Mouse (Mus musculus) embryonic facial prominence, embryonic 13.5 days (tissue): ENCODE measurements at regions not wholly inside any gene's neighbourhood (a gene's known extent, or its start where the extent isn't known, plus 50 kb on each side); places are given as distances from the start of the nearest gene placed in this dataset.

Source experiments
- ATAC-seq: fragments of 200-750 bp; cut with Nextera tagmentation; 2 replicates; pipeline ENCODE4 v1.8.0; 2017; ENCODE audit warnings: low read depth; ENCODE audit not compliant: insufficient number of reproducible peaks, insufficient read depth, low FRiP score, low TSS enrichment
- H3K27ac ChIP-seq: fragments of 300-500 bp; sonication (generic); 2 replicates; pipeline ENCODE4 v1.5.1; 2015; ENCODE audit warnings: moderate library complexity, mild to moderate bottlenecking, inconsistent platforms
- H3K27me3 ChIP-seq: fragments of 300-500 bp; sonication (generic); 2 replicates; pipeline ENCODE4 v1.6.1; 2015; ENCODE audit warnings: mild to moderate bottlenecking, inconsistent platforms
- H3K36me3 ChIP-seq: fragments of 300-500 bp; sonication (generic); 2 replicates; pipeline ENCODE4 v1.6.1; 2015; ENCODE audit warnings: mild to moderate bottlenecking, inconsistent platforms
- H3K4me1 ChIP-seq: fragments of 300-500 bp; sonication (generic); 2 replicates; pipeline ENCODE4 v1.6.1; 2015; ENCODE audit warnings: inconsistent platforms
- H3K4me2 ChIP-seq: fragments of 300-500 bp; sonication (generic); 2 replicates; pipeline ENCODE4 v1.6.1; 2015; ENCODE audit warnings: moderate library complexity, mild to moderate bottlenecking, inconsistent platforms
- H3K4me3 ChIP-seq: fragments of 300-500 bp; sonication (generic); 2 replicates; pipeline ENCODE4 v1.5.1; 2015; ENCODE audit warnings: mild to moderate bottlenecking, inconsistent platforms
- H3K9ac ChIP-seq: fragments of 300-500 bp; sonication (generic); 2 replicates; pipeline ENCODE4 v1.6.1; 2015; ENCODE audit warnings: mild to moderate bottlenecking, inconsistent platforms
- H3K9me3 ChIP-seq: fragments of 300-500 bp; sonication (generic); 2 replicates; pipeline ENCODE4 v1.6.1; 2016; ENCODE audit warnings: inconsistent platforms
- WGBS: fragments of 180-500 bp; shearing (Covaris S2); methylation state at CpG from one replicate; pipeline ENCODE4 v1.1.7; 2015; ENCODE audit warnings: mixed read lengths; 5-methylcytosine and 5-hydroxymethylcytosine counted together

GRCm38 (mm10) chr17:7656503-7656902, 170.6 kb downstream of the Fndc1 start:
- no peak for ATAC-seq
- H3K4me2 ChIP-seq, result no peak overlapping the region
- WGBS, result 71% methylated on average over 1 of the region's 1 CpGs
- H3K4me3 ChIP-seq, result no peak overlapping the region
- no peaks in the 10 kb centered on the region for H3K9me3 ChIP-seq
- no peaks in the 10 kb centered on the region for H3K27me3 ChIP-seq
- no peak overlapping the region for H3K27ac ChIP-seq
- peaks cover 8% of the 10 kb centered on the region; the same call in 1 of the 2 replicates for H3K4me1 ChIP-seq
- no peak overlapping the region for H3K9ac ChIP-seq
- H3K36me3 ChIP-seq, result no peaks in the 10 kb centered on the region

DNA sequence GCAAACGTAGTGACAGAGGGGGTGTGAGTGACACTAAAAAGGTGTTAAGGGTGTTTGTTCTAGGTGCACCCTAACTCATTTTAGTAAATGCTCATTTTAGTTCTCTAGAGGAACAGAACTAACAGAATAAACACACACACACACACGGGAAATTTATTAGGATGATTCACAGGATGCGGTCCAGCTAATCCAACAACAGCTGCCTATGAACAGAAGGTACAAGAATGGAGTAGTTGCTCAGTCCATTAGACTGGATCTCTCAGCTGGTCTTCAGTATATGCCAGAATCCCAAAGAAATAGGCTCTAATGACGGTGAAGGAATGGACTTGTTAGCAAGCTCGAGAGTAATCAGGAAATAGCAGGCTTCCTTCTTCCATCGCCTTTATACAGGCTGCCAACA, 171.1 kb downstream of the Fndc1 start:
- no peak overlapping the region for H3K9ac ChIP-seq
- H3K27me3 ChIP-seq, result no peaks in the 10 kb centered on the region
- no peaks in the 10 kb centered on the region for H3K9me3 ChIP-seq
- H3K27ac ChIP-seq, result no peak overlapping the region
- peaks cover 8% of the 10 kb centered on the region; the same call in 1 of the 2 replicates for H3K4me1 ChIP-seq
- no peak overlapping the region for H3K4me2 ChIP-seq
- no peak for ATAC-seq
- 93% methylated on average over 6 of the region's 6 CpGs for WGBS
- no peak overlapping the region for H3K4me3 ChIP-seq
- H3K36me3 ChIP-seq, result no peaks in the 10 kb centered on the region

GRCm38 (mm10) chr17:7654064-7654564, 173.0 kb downstream of the Fndc1 start:
- Histone ChIP-seq H3K4me1 (peaks cover 8% of the 10 kb centered on the region; the same call in 1 of the 2 replicates), H3K27ac (no peak overlapping the region), H3K9me3 (no peaks in the 10 kb centered on the region), H3K9ac (no peak overlapping the region), H3K27me3 (no peaks in the 10 kb centered on the region), H3K4me2 (no peak overlapping the region), H3K36me3 (no peaks in the 10 kb centered on the region), H3K4me3 (no peak overlapping the region)
- ATAC-seq, result no peak
- 63% methylated on average over 7 of the region's 7 CpGs for WGBS

- Histone ChIP-seq H3K27ac (no peak overlapping the region), H3K9me3 (no peaks in the 10 kb centered on the region), H3K4me1 (peaks cover 8% of the 10 kb centered on the region; the same call in 1 of the 2 replicates), H3K9ac (no peak overlapping the region), H3K27me3 (no peaks in the 10 kb centered on the region), H3K36me3 (no peaks in the 10 kb centered on the region), H3K4me3 (no peak overlapping the region), H3K4me2 (no peak overlapping the region)
- ATAC-seq, result no peak
- WGBS, result 79% methylated on average over 1 of the region's 1 CpGs
Observed at GRCm38 (mm10) chr17:7652037-7652436, 175.1 kb downstream of the Fndc1 start.

DNA sequence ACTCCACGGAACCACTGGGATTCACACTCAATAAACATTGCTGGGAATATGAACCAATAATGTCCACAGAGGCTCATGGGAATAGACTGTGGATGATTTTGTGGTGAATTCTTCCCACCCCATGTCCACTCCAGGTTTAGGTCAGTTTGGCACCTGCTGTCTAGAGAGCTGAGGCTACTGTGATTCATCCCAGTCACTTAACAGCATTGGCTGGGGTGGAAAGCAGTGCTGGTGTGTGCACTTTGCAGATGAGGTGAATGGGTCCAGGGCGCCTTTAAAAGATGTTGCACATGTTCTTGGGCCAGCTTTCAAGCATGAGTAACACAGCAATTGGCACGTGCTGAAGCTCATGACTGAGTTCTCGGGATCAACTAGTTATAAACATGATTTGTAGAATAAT, 176.7 kb downstream of the Fndc1 start:
- no peaks in the 10 kb centered on the region for H3K9me3 ChIP-seq
- 86% methylated on average over 4 of the region's 4 CpGs for WGBS
- H3K27ac ChIP-seq, result no peak overlapping the region
- peaks cover 8% of the 10 kb centered on the region; the same call in 1 of the 2 replicates for H3K4me1 ChIP-seq
- no peaks in the 10 kb centered on the region for H3K36me3 ChIP-seq
- no peak overlapping the region for H3K4me3 ChIP-seq
- H3K4me2 ChIP-seq, result no peak overlapping the region
- no peaks in the 10 kb centered on the region for H3K27me3 ChIP-seq
- no peak for ATAC-seq
- H3K9ac ChIP-seq, result no peak overlapping the region

DNA sequence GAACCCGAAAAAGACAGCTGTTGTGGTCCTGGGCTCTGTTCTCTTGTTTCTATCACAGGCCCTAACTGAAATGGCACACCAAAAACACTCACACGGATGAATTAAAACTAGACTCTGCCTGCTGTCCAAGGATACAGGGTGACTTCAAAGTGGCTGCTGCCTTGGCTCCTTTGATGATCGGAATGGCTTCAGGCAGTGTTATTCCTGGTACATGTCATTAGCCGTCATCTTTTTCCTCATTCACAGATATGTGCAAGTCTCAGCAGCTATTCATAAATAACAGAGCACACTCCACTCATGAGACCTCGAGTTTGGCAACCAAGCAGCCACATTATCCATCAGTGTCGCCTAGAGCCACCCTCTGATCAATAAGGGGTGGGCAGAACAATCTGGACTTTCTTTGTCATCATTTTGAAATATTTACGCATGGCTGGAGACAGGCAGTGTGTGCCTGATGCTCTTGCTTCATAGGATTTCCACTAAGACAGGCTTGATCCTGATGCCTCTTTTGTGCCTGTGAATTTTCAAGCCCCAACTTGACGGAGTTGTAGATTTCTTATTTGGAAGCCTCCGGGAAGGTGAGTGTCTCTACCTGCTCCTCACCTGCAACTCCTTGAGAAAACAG, 182.1 kb downstream of the Fndc1 start:
- H3K4me2 ChIP-seq, result no peak overlapping the region
- peaks cover 11% of the 10 kb centered on the region for H3K4me1 ChIP-seq
- no peaks in the 10 kb centered on the region for H3K36me3 ChIP-seq
- H3K27me3 ChIP-seq, result peaks cover 3% of the 10 kb centered on the region; the same call in 1 of the 2 replicates
- ATAC-seq, result no peak
- H3K27ac ChIP-seq, result 0 out of 2 replicates have a peak overlapping the region, but pooled peaks have one; percentile 44
- no peak overlapping the region for H3K9ac ChIP-seq
- no peaks in the 10 kb centered on the region for H3K9me3 ChIP-seq
- WGBS, result 55% methylated on average over 9 of the region's 9 CpGs
- H3K4me3 ChIP-seq, result no peak overlapping the region

- H3K4me1 ChIP-seq, result peaks cover 11% of the 10 kb centered on the region
- ATAC-seq, result no peak
- H3K9ac ChIP-seq, result no peak overlapping the region
- no peak overlapping the region for H3K4me3 ChIP-seq
- H3K27me3 ChIP-seq, result peaks cover 3% of the 10 kb centered on the region; the same call in 1 of the 2 replicates
- H3K36me3 ChIP-seq, result no peaks in the 10 kb centered on the region
- 85% methylated on average over 4 of the region's 4 CpGs for WGBS
- no peaks in the 10 kb centered on the region for H3K9me3 ChIP-seq
- no peak overlapping the region for H3K27ac ChIP-seq
- no peak overlapping the region for H3K4me2 ChIP-seq
Observed at GRCm38 (mm10) chr17:7643640-7644039, 183.5 kb downstream of the Fndc1 start.

GRCm38 (mm10) chr17:7642442-7642887, 184.6 kb downstream of the Fndc1 start:
- no peak overlapping the region for H3K4me3 ChIP-seq
- peaks cover 11% of the 10 kb centered on the region for H3K4me1 ChIP-seq
- no peaks in the 10 kb centered on the region for H3K9me3 ChIP-seq
- WGBS, result 32% methylated on average over 3 of the region's 3 CpGs
- no peaks in the 10 kb centered on the region for H3K36me3 ChIP-seq
- no peak overlapping the region for H3K27ac ChIP-seq
- no peak overlapping the region for H3K9ac ChIP-seq
- ATAC-seq, result no peak
- H3K4me2 ChIP-seq, result no peak overlapping the region
- peaks cover 3% of the 10 kb centered on the region; the same call in 1 of the 2 replicates for H3K27me3 ChIP-seq

DNA sequence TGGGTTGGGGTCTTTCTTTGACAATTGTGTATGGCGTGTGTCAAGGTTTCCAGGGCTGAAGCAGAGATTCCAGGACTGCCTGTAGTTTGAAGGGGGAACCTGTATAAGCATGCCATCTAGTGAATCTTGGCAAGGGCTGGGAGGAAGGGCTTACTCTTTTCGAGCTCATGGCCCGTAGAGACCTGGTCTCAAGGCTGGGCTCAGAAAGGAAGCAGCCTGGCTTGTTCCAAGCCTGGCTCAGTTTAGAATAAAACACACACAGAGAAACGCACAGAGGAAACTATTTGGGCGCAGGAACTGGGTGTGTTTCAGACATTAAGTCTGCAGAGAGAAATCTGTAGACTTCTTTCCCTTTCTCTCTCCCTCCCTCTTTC, 192.8 kb downstream of the Fndc1 start:
- Histone ChIP-seq H3K27me3 (no peaks in the 10 kb centered on the region), H3K4me3 (no peak overlapping the region), H3K4me2 (peak overlapping the region; percentile 19), H3K4me1 (peaks cover 14% of the 10 kb centered on the region), H3K9me3 (peaks cover 3% of the 10 kb centered on the region; the same call in 1 of the 2 replicates), H3K9ac (no peak overlapping the region), H3K27ac (peak overlapping the region; percentile 18; the same call in 1 of the 2 replicates), H3K36me3 (no peaks in the 10 kb centered on the region)
- ATAC-seq, result no peak
- 44% methylated on average over 5 of the region's 5 CpGs for WGBS

- Histone ChIP-seq H3K9ac (no peak overlapping the region), H3K27ac (0 out of 2 replicates have a peak overlapping the region, but pooled peaks have one; percentile 18), H3K4me1 (peaks cover 14% of the 10 kb centered on the region), H3K4me2 (peak overlapping the region; percentile 19), H3K36me3 (no peaks in the 10 kb centered on the region), H3K9me3 (peaks cover 3% of the 10 kb centered on the region; the same call in 1 of the 2 replicates), H3K4me3 (no peak overlapping the region), H3K27me3 (no peaks in the 10 kb centered on the region)
- WGBS, result 32% methylated on average over 9 of the region's 9 CpGs
- no peak for ATAC-seq
Observed at GRCm38 (mm10) chr17:7633382-7634290, 193.5 kb downstream of the Fndc1 start.

- Histone ChIP-seq H3K4me2 (no peak overlapping the region), H3K27ac (no peak overlapping the region), H3K27me3 (no peaks in the 10 kb centered on the region), H3K9me3 (no peaks in the 10 kb centered on the region), H3K4me1 (no peaks in the 10 kb centered on the region), H3K9ac (no peak overlapping the region), H3K36me3 (no peaks in the 10 kb centered on the region), H3K4me3 (no peak overlapping the region)
- ATAC-seq, result no peak
- WGBS, result 83% methylated on average over 3 of the region's 3 CpGs
Observed at GRCm38 (mm10) chr17:7625746-7626145, 201.4 kb downstream of the Fndc1 start.
